8 mouse cellular contexts compared by ENCODE assay signal in genomic region chr9:63843883-63844485, GRCm38 (mm10).
DNase-seq lines count a peak whose midpoint lies in the region; ATAC-seq and TF ChIP-seq lines count a peak whose summit lies in the region.

No protein-coding gene starts in this region.

- dilution Hi-C loops in CH12.LX (cut with MboI; ENCODE audit: extremely low pct_ligation_motif_present, extremely low pct_unique_long_range_greater_than_20kb, low sequenced_read_pairs), result no loop called here

- H3K4me1 ChIP-seq in CH12.LX (ENCODE audit: control insufficient read depth in 1 of 2, insufficient read depth in 2 of 2), result peaks cover 3% of the 10 kb centered on the region in 2 experiments; a peak in 2 of 4 replicates
- no peaks in the 10 kb centered on the region; the same call in 1 of the 2 replicates for H3K4me1 ChIP-seq in embryonic facial prominence, embryonic 11.5 days (ENCODE audit: control insufficient read depth, insufficient read depth, low read length)
- no peaks in the 10 kb centered on the region for H3K4me1 ChIP-seq in liver, postnatal 0 days (ENCODE audit: insufficient read depth)

- in situ Hi-C loops in CH12.LX (cut with MboI; ENCODE audit: low pct_ligation_motif_present, low pct_unique_long_range_greater_than_20kb, low sequenced_read_pairs), result loop anchor here (5.0 to 10.0 kb wide), 3 partner anchors 192 to 709 kb away; no protein-coding TSS in a partner anchor

- no peak overlapping the region for H3K4me3 ChIP-seq in CH12.LX (replicated peaks in 1 of 3; ENCODE audit: low read depth in 2 of 3, low read length in 2 of 3, poor library complexity in 1 of 3)
- no peak overlapping the region for H3K4me3 ChIP-seq in embryonic facial prominence, embryonic 11.5 days (ENCODE audit: low read depth, low read length)
- no peak overlapping the region for H3K4me3 ChIP-seq in liver, postnatal 0 days (ENCODE audit: low read depth, low read length)

- no peak for TF ChIP-seq POLR2A in CH12.LX (IDR thresholded peaks at IDR 0.05; ENCODE audit: low read depth, low read length)

- H3K36me3 ChIP-seq in CH12.LX (replicated peaks in 1 of 2; ENCODE audit: control insufficient read depth in 1 of 2, insufficient read depth in 1 of 2, low read length in 1 of 2), result no peaks in the 10 kb centered on the region
- no peaks in the 10 kb centered on the region for H3K36me3 ChIP-seq in embryonic facial prominence, embryonic 11.5 days (replicated peaks; ENCODE audit: control insufficient read depth, insufficient read depth, low read depth, low read length)
- no peaks in the 10 kb centered on the region for H3K36me3 ChIP-seq in liver, postnatal 0 days (replicated peaks; ENCODE audit: insufficient read depth, low read length)

- no peak overlapping the region for H3K9ac ChIP-seq in CH12.LX (ENCODE audit: insufficient read depth, low read depth)
- no peak overlapping the region for H3K9ac ChIP-seq in embryonic facial prominence, embryonic 11.5 days (replicated peaks; ENCODE audit: low read length)
- no peak overlapping the region for H3K9ac ChIP-seq in liver, postnatal 0 days (replicated peaks)

- no peak overlapping the region for H3K27ac ChIP-seq in CH12.LX (ENCODE audit: insufficient read depth, low read depth)
- H3K27ac ChIP-seq in embryonic facial prominence, embryonic 11.5 days (replicated peaks; ENCODE audit: low read depth, low read length), result no peak overlapping the region
- no peak overlapping the region for H3K27ac ChIP-seq in liver, postnatal 0 days (ENCODE audit: low read depth)

- peaks cover 28% of the 10 kb centered on the region for H3K27me3 ChIP-seq in CH12.LX (replicated peaks)
- no peaks in the 10 kb centered on the region for H3K27me3 ChIP-seq in embryonic facial prominence, embryonic 11.5 days (ENCODE audit: control insufficient read depth, insufficient read depth, low read length)
- no peaks in the 10 kb centered on the region for H3K27me3 ChIP-seq in liver, postnatal 0 days (ENCODE audit: insufficient read depth, low read length)

- no peak; the same call in none of the 2 replicates for TF ChIP-seq RAD21 in CH12.LX (IDR thresholded peaks at IDR 0.05; ENCODE audit: low read depth, low read length)

- WGBS in embryonic facial prominence, embryonic 11.5 days, result 28% methylated on average over 10 of the region's 10 CpGs
- WGBS in liver, postnatal 0 days (ENCODE audit: insufficient replicate concordance), result 27% methylated on average over 10 of the region's 10 CpGs

- ATAC-seq in embryonic facial prominence, embryonic 11.5 days (replicated peaks; ENCODE audit: insufficient number of reproducible peaks, low FRiP score, low TSS enrichment, low read depth), result peak; percentile 44; the same call in 1 of the 2 replicates
- ATAC-seq in liver, postnatal 0 days, result peak; percentile 54; the same call in 1 of the 2 replicates
- ATAC-seq in neutrophil, adult 5-6 weeks (ENCODE audit: extremely low read depth, insufficient number of reproducible peaks, low FRiP score, poor library complexity, severe bottlenecking), result peak; percentile 68

- peaks cover 4% of the 10 kb centered on the region for H3K9me3 ChIP-seq in CH12.LX (replicated peaks; ENCODE audit: low read length)
- H3K9me3 ChIP-seq in embryonic facial prominence, embryonic 11.5 days (replicated peaks; ENCODE audit: control insufficient read depth, low read length), result no peaks in the 10 kb centered on the region
- H3K9me3 ChIP-seq in liver, postnatal 0 days (ENCODE audit: low read length), result no peaks in the 10 kb centered on the region; the same call in 1 of the 2 replicates

- no peak for TF ChIP-seq EP300 in CH12.LX (IDR thresholded peaks at IDR 0.05; ENCODE audit: low read length)
- no peak for TF ChIP-seq EP300 in liver, postnatal 0 days (IDR thresholded peaks at IDR 0.05; ENCODE audit: low read depth)

- intact Hi-C loops in heart, postnatal 14 days (cut with DNase I), result loop anchor here (1.0 to 10.0 kb wide), 5 partner anchors 87 to 707 kb away; partner anchors contain the start of gene Smad3

- peak; percentile 95 to 97 for TF ChIP-seq CTCF in CH12.LX (conservative IDR thresholded peaks at IDR 0.05 in 1 of 2, IDR thresholded peaks at IDR 0.05 in 1 of 2; ENCODE audit: low read depth in 2 of 2, low read length in 2 of 2)
- peak; percentile 97 for TF ChIP-seq CTCF in liver, postnatal 0 days (IDR thresholded peaks at IDR 0.05; ENCODE audit: low read depth)

- no peaks in the 10 kb centered on the region for H3K79me2 ChIP-seq in CH12.LX (replicated peaks; ENCODE audit: control insufficient read depth, extremely low read depth, insufficient read depth, poor library complexity, severe bottlenecking)

- no peak overlapping the region for H3K4me2 ChIP-seq in CH12.LX (ENCODE audit: insufficient read depth, low read depth, poor library complexity, severe bottlenecking)
- no peak overlapping the region for H3K4me2 ChIP-seq in embryonic facial prominence, embryonic 11.5 days (ENCODE audit: low read depth, low read length)
- no peak overlapping the region for H3K4me2 ChIP-seq in liver, postnatal 0 days (ENCODE audit: low read depth, low read length)

- DNase-seq in CH12.LX (ENCODE audit: extremely low read depth), result peak; percentile 80
- DNase-seq in adrenal gland, postnatal 14 days, result peak; percentile 78
- peak; percentile 87 for DNase-seq in embryonic facial prominence, embryonic 11.5 days (ENCODE audit: low spot score)
- DNase-seq in heart, postnatal 14 days, result peak; percentile 67 to 79
- DNase-seq in kidney, postnatal 36 days, result peak; percentile 65 to 79
- peak; percentile 77 for DNase-seq in liver, postnatal 0 days
- DNase-seq in thymus, adult 18-20 months, result peak; percentile 16 to 33

TF ChIP-seq in CH12.LX, 34 proteins besides CTCF, POLR2A, EP300 and RAD21:
- TF ChIP-seq TBP (conservative IDR thresholded peaks at IDR 0.05; ENCODE audit: low read depth, low read length), result no peak
- TF ChIP-seq ZC3H11A (IDR thresholded peaks at IDR 0.05; ENCODE audit: low read depth, low read length), result peak; percentile 82
- no peak for TF ChIP-seq MAZ (IDR thresholded peaks at IDR 0.05; ENCODE audit: low read depth, low read length)
- TF ChIP-seq GABPA (IDR thresholded peaks at IDR 0.05; ENCODE audit: insufficient replicate concordance, low read depth, low read length), result no peak
- TF ChIP-seq JUND (conservative IDR thresholded peaks at IDR 0.05; ENCODE audit: low read depth, low read length), result 0 out of 2 replicates have a peak, but pooled peaks have one; percentile 30
- TF ChIP-seq KAT2A (IDR thresholded peaks at IDR 0.05; ENCODE audit: insufficient replicate concordance, low read length), result no peak
- TF ChIP-seq NELFE (IDR thresholded peaks at IDR 0.05; ENCODE audit: low read depth, low read length), result peak; percentile 62; the same call in 1 of the 2 replicates
- 0 out of 2 replicates have a peak, but pooled peaks have one; percentile 21 for TF ChIP-seq IRF4 (IDR thresholded peaks at IDR 0.05; ENCODE audit: low read depth, low read length)
- no peak for TF ChIP-seq ELF1 (IDR thresholded peaks at IDR 0.05; ENCODE audit: low read depth, low read length)
- TF ChIP-seq USF2 (conservative IDR thresholded peaks at IDR 0.05; ENCODE audit: low read depth, low read length), result no peak
- TF ChIP-seq SMC3 (IDR thresholded peaks at IDR 0.05; ENCODE audit: low read depth, low read length), result peak; percentile 95
- 0 out of 2 replicates have a peak, but pooled peaks have one; percentile 20 for TF ChIP-seq BHLHE40 (IDR thresholded peaks at IDR 0.05; ENCODE audit: low read depth, low read length)
- no peak for TF ChIP-seq TCF12 (IDR thresholded peaks at IDR 0.05; ENCODE audit: low read depth, low read length)
- TF ChIP-seq ZKSCAN1 (IDR thresholded peaks at IDR 0.05; ENCODE audit: borderline replicate concordance, low read depth, low read length), result no peak

Comparison
In these comparisons a context has a peak if more than half of its experiments do, and no peak if none do; other contexts are left out.
1. DNase-seq: peak in every context shown above with its lines; median percentile 87 in embryonic facial prominence, embryonic 11.5 days; 80 in CH12.LX; 78 in adrenal gland, postnatal 14 days; 77 in liver, postnatal 0 days; 73 in heart, postnatal 14 days; 72 in kidney, postnatal 36 days; 24 in thymus, adult 18-20 months.